Mouse (Mus musculus): ENCODE measurements around the gene Hspa12b. TPM values are rescaled to one million over a fixed set of nuclear protein-coding genes. Genes with fewer than 3 reads are reported as not detected.

Gene Hspa12b
- polyA plus RNA-seq (2012; rRNA removed; ENCODE audit: low replicate concordance) = 21.6 and 30.2 TPM in 2 replicates

GRCm38 (mm10) chr2:131127161-131127730 lies at the start of gene Hspa12b:
Hspa12b (plus strand) TSS chr2:131127280.

GRCm38 (mm10) chr2:131086667-131087390 lies 40.3 kb upstream of the Hspa12b start, which contains the start of gene Siglec1:
Siglec1 (minus strand) TSS chr2:131086765.

GRCm38 (mm10) chr2:131132930-131133547 lies 6.0 kb downstream of the Hspa12b start, which contains the start of gene Gm11037:
Gm11037 (plus strand) TSS chr2:131133497.

GRCm38 (mm10) chr2:131159938-131160581 lies 33.0 kb downstream of the Hspa12b start, which contains the start of gene 1700037H04Rik:
1700037H04Rik (minus strand) TSS chr2:131160081.

GRCm38 (mm10) chr2:131179990-131180587 lies 53.0 kb downstream of the Hspa12b start, which contains the start of gene Cenpb:
Cenpb (minus strand) TSS chr2:131180067.

GRCm38 (mm10) chr2:131186771-131187601 lies 59.9 kb downstream of the Hspa12b start, which contains the start of the genes Cdc25b and Spef1:
Cdc25b (plus strand) TSS chr2:131186949.
Spef1 (minus strand) TSS chr2:131187282.

Other genes with a start within 250 kb of the Hspa12b start
- gene 4930402H24Rik, start 220.9 kb upstream of the Hspa12b start, polyA plus RNA-seq (2012; rRNA removed; ENCODE audit: low replicate concordance) = 48.8 and 102 TPM in 2 replicates
- gene Atrn, start 220.8 kb upstream of the Hspa12b start, polyA plus RNA-seq (2012; rRNA removed; ENCODE audit: low replicate concordance) = 9.6 and 13.2 TPM in 2 replicates
- gene Gfra4, start 84.2 kb upstream of the Hspa12b start, polyA plus RNA-seq (2012; rRNA removed; ENCODE audit: low replicate concordance) = 18.8 and 41.7 TPM in 2 replicates
- gene Adam33, start 63.5 kb upstream of the Hspa12b start, polyA plus RNA-seq (2012; rRNA removed; ENCODE audit: low replicate concordance) = 57.5 and 59.8 TPM in 2 replicates
- 77.4 and 78.3 TPM in 2 replicates for gene Siglec1, start 40.5 kb upstream of the Hspa12b start, polyA plus RNA-seq (2012; rRNA removed; ENCODE audit: low replicate concordance)
- not detected in 2 replicates for gene Gm11037, start 6.2 kb downstream of the Hspa12b start, polyA plus RNA-seq (2012; rRNA removed; ENCODE audit: low replicate concordance)
- 364 and 527 TPM in 2 replicates for gene 1700037H04Rik, start 32.8 kb downstream of the Hspa12b start, polyA plus RNA-seq (2012; rRNA removed; ENCODE audit: low replicate concordance)
- 72.4 and 117 TPM in 2 replicates for gene Cenpb, start 52.8 kb downstream of the Hspa12b start, polyA plus RNA-seq (2012; rRNA removed; ENCODE audit: low replicate concordance)
- gene Cdc25b, start 59.7 kb downstream of the Hspa12b start, polyA plus RNA-seq (2012; rRNA removed; ENCODE audit: low replicate concordance) = 32.2 and 37.6 TPM in 2 replicates
- 6.2 and 6.9 TPM in 2 replicates for gene Spef1, start 60.0 kb downstream of the Hspa12b start, polyA plus RNA-seq (2012; rRNA removed; ENCODE audit: low replicate concordance)
- gene Ap5s1, start 79.8 kb downstream of the Hspa12b start, polyA plus RNA-seq (2012; rRNA removed; ENCODE audit: low replicate concordance) = 60.5 and 75.8 TPM in 2 replicates
- gene Mavs, start 106.8 kb downstream of the Hspa12b start, polyA plus RNA-seq (2012; rRNA removed; ENCODE audit: low replicate concordance) = 77.5 and 135 TPM in 2 replicates
- gene Pank2, start 135.2 kb downstream of the Hspa12b start, polyA plus RNA-seq (2012; rRNA removed; ENCODE audit: low replicate concordance) = 12.2 and 23.2 TPM in 2 replicates
- 4.7 and 9.1 TPM in 2 replicates for gene Rnf24, start 225.6 kb downstream of the Hspa12b start, polyA plus RNA-seq (2012; rRNA removed; ENCODE audit: low replicate concordance)